In genomic region chr1:91023960-91024359, GRCm38 (mm10) we compare ENCODE assay signal across 11 mouse cellular contexts. TPM values are rescaled to one million over a fixed set of nuclear protein-coding genes. Genes with fewer than 3 reads are reported as not detected.
DNase-seq lines count a peak whose midpoint lies in the region; ATAC-seq and TF ChIP-seq lines count a peak whose summit lies in the region.
"Had no signal": no experiment of that assay in that cellular context is flagged by ENCODE, and none has a peak within 500 bp of the region (broad histone marks: within the 10 kb centered on the region; RNA-seq: fewer than 3 reads in every experiment).

No protein-coding gene starts in this region.

- no peaks in the 10 kb centered on the region for H3K36me3 ChIP-seq in kidney, embryonic 16.5 days (ENCODE audit: insufficient read depth, low read length)
- H3K36me3 ChIP-seq in heart, embryonic 14.5 days (ENCODE audit: control insufficient read depth, insufficient read depth, low read length), result peaks cover 26% of the 10 kb centered on the region
- H3K36me3 ChIP-seq in megakaryocyte, embryonic 14.5 days (replicated peaks; ENCODE audit: low read length), result peaks cover 22% of the 10 kb centered on the region
- no peaks in the 10 kb centered on the region for H3K36me3 ChIP-seq in hindbrain, postnatal 0 days (ENCODE audit: insufficient read depth, low read length)
- H3K36me3 ChIP-seq: G1E had no signal

- H3K4me2 ChIP-seq in kidney, embryonic 16.5 days (replicated peaks; ENCODE audit: low read depth, low read length), result no peak overlapping the region
- peak overlapping the region; percentile 27 for H3K4me2 ChIP-seq in heart, embryonic 14.5 days (ENCODE audit: low read length)
- H3K4me2 ChIP-seq in hindbrain, postnatal 0 days (ENCODE audit: low read depth, low read length), result no peak overlapping the region

- no peaks in the 10 kb centered on the region for H3K27me3 ChIP-seq in kidney, embryonic 16.5 days (ENCODE audit: insufficient read depth, low read length)
- H3K27me3 ChIP-seq in heart, embryonic 14.5 days (ENCODE audit: control insufficient read depth, insufficient read depth, low read length), result no peaks in the 10 kb centered on the region
- no peaks in the 10 kb centered on the region for H3K27me3 ChIP-seq in megakaryocyte, embryonic 14.5 days (replicated peaks)
- no peaks in the 10 kb centered on the region for H3K27me3 ChIP-seq in hindbrain, postnatal 0 days (ENCODE audit: insufficient read depth, low read length)

- ATAC-seq in kidney, embryonic 16.5 days (ENCODE audit: low FRiP score, low TSS enrichment), result no peak
- no peak for ATAC-seq in heart, embryonic 14.5 days (ENCODE audit: insufficient number of reproducible peaks, insufficient read depth, low FRiP score, low read depth)
- no peak for ATAC-seq in hindbrain, postnatal 0 days

- H3K9ac ChIP-seq in kidney, embryonic 16.5 days (replicated peaks; ENCODE audit: low read length), result no peak overlapping the region
- peak overlapping the region; percentile 72 for H3K9ac ChIP-seq in heart, embryonic 14.5 days (ENCODE audit: low read length)
- H3K9ac ChIP-seq in hindbrain, postnatal 0 days (replicated peaks; ENCODE audit: low read length), result no peak overlapping the region

- TF ChIP-seq CTCF in hindbrain, postnatal 0 days (IDR thresholded peaks at IDR 0.05; ENCODE audit: low read depth), result no peak

- no peaks in the 10 kb centered on the region for H3K4me1 ChIP-seq in kidney, embryonic 16.5 days (ENCODE audit: insufficient read depth, low read length)
- peaks cover 23 to 49% of the 10 kb centered on the region in 2 experiments for H3K4me1 ChIP-seq in heart, embryonic 14.5 days (ENCODE audit: control insufficient read depth in 2 of 2, insufficient read depth in 2 of 2, low read length in 2 of 2)
- H3K4me1 ChIP-seq in megakaryocyte, embryonic 14.5 days, result peaks cover 75% of the 10 kb centered on the region
- no peaks in the 10 kb centered on the region for H3K4me1 ChIP-seq in hindbrain, postnatal 0 days (ENCODE audit: insufficient read depth, low read length)

- no peak for DNase-seq in kidney, adult 18-20 months
- peak; percentile 50 for DNase-seq in adipocyte (ENCODE audit: low spot score)
- DNase-seq in embryo, embryonic 11 days, result no peak
- DNase-seq in hindbrain, postnatal 0 days (ENCODE audit: low spot score), result no peak
- DNase-seq in cerebellum, adult 11-12 months, result no peak
- DNase-seq: cerebellum, adult 8-10 months had no signal

- WGBS in kidney, embryonic 16.5 days, result 51% methylated on average over 9 of the region's 9 CpGs
- WGBS in heart, embryonic 14.5 days, result 31% methylated on average over 9 of the region's 9 CpGs
- 91% methylated on average over 9 of the region's 9 CpGs for WGBS in hindbrain, postnatal 0 days

- no peak overlapping the region for H3K4me3 ChIP-seq in kidney, embryonic 16.5 days (ENCODE audit: low read length)
- H3K4me3 ChIP-seq in heart, embryonic 14.5 days (ENCODE audit: control insufficient read depth in 1 of 2, insufficient read depth in 1 of 2, low read depth in 1 of 2, low read length in 2 of 2), result no peak overlapping the region
- H3K4me3 ChIP-seq in megakaryocyte, embryonic 14.5 days (replicated peaks), result peak overlapping the region; percentile 85
- no peak overlapping the region for H3K4me3 ChIP-seq in hindbrain, postnatal 0 days (ENCODE audit: low read length)
- H3K4me3 ChIP-seq: layer of hippocampus, adult 2 months had no signal

- peaks cover 8% of the 10 kb centered on the region; the same call in 1 of the 2 replicates for H3K9me3 ChIP-seq in kidney, embryonic 16.5 days (ENCODE audit: low read length)
- no peaks in the 10 kb centered on the region for H3K9me3 ChIP-seq in heart, embryonic 14.5 days (ENCODE audit: control insufficient read depth, low read length)
- peaks cover 8% of the 10 kb centered on the region for H3K9me3 ChIP-seq in megakaryocyte, embryonic 14.5 days
- H3K9me3 ChIP-seq in hindbrain, postnatal 0 days (ENCODE audit: low read length), result no peaks in the 10 kb centered on the region

- H3K27ac ChIP-seq in kidney, embryonic 16.5 days (ENCODE audit: low read length), result peak overlapping the region; percentile 51; the same call in 1 of the 2 replicates
- H3K27ac ChIP-seq in heart, embryonic 14.5 days (replicated peaks in 1 of 2; ENCODE audit: control insufficient read depth in 1 of 2, insufficient read depth in 1 of 2, low read depth in 2 of 2, low read length in 2 of 2), result peak overlapping the region; percentile 98 to 99
- H3K27ac ChIP-seq in hindbrain, postnatal 0 days, result no peak overlapping the region
- H3K27ac ChIP-seq: layer of hippocampus, adult 2 months had no signal

RNA-seq across cellular contexts. Expression of gene Lrrfip1, which starts 25.4 kb away (rescaled TPM):
- 45.9 and 50.8 TPM in 2 replicates for polyA plus RNA-seq in kidney, embryonic 16.5 days (2015; fragmentation: Nextera tagmentation; extraction: Ambion mirVana)
- 151 and 161 TPM in 2 replicates for polyA plus RNA-seq in heart, embryonic 14.5 days (2014; fragmentation: Nextera tagmentation; extraction: Ambion mirVana)
- polyA plus RNA-seq in megakaryocyte, embryonic 14.5 days (2012; ENCODE audit: insufficient read depth, low replicate concordance), result 1.9 and 12.2 TPM in 2 replicates
- total RNA-seq in hindbrain, postnatal 0 days (2014; rRNA removed), result 20.5 and 26.9 TPM in 2 replicates
- polyA plus RNA-seq in hindbrain, postnatal 0 days (2015; fragmentation: Nextera tagmentation; extraction: Ambion mirVana), result 37.5 and 37.8 TPM in 2 replicates
- polyA plus RNA-seq: G1E had no signal

RNA-seq across cellular contexts. Expression of gene Rab17, which starts 54.5 kb away (rescaled TPM):
- polyA plus RNA-seq in kidney, embryonic 16.5 days (2015; fragmentation: Nextera tagmentation; extraction: Ambion mirVana), result 10.8 and 12.0 TPM in 2 replicates
- 2.5 and 2.7 TPM in 2 replicates for polyA plus RNA-seq in heart, embryonic 14.5 days (2014; fragmentation: Nextera tagmentation; extraction: Ambion mirVana)
- 3.4 TPM in 1 of 2 replicates, not detected in the other for polyA plus RNA-seq in megakaryocyte, embryonic 14.5 days (2012; ENCODE audit: insufficient read depth, low replicate concordance)
- not detected in 2 replicates for total RNA-seq in hindbrain, postnatal 0 days (2014; rRNA removed)
- 0.19 TPM in 1 of 2 replicates, not detected in the other for polyA plus RNA-seq in hindbrain, postnatal 0 days (2015; fragmentation: Nextera tagmentation; extraction: Ambion mirVana)
- total RNA-seq: layer of hippocampus, adult 2 months had no signal
- polyA plus RNA-seq: G1E had no signal
